In genomic region chr3:51916902-51917301, GRCm38 (mm10) we compare ENCODE assay signal across 9 mouse cellular contexts.
DNase-seq lines count a peak whose midpoint lies in the region; ATAC-seq and TF ChIP-seq lines count a peak whose summit lies in the region.
"Had no signal": no experiment of that assay in that cellular context is flagged by ENCODE, and none has a peak within 500 bp of the region (broad histone marks: within the 10 kb centered on the region; RNA-seq: fewer than 3 reads in every experiment).

No protein-coding gene starts in this region.

- 84% methylated on average over 4 of the region's 4 CpGs for WGBS in midbrain, embryonic 16.5 days
- WGBS in midbrain, embryonic 11.5 days = 82% methylated on average over 4 of the region's 4 CpGs
- 72% methylated on average over 4 of the region's 4 CpGs for WGBS in liver, embryonic 13.5 days (ENCODE audit: insufficient replicate concordance)
- WGBS in stomach, postnatal 0 days = 69% methylated on average over 4 of the region's 4 CpGs

- DNase-seq in kidney, adult 9 months = peak; percentile 17
- DNase-seq in kidney, postnatal 10 days = no peak
- DNase-seq in midbrain, embryonic 11.5 days (ENCODE audit: low spot score, missing footprints) = no peak
- DNase-seq in liver, embryonic 13.5 days = no peak
- DNase-seq in stomach, postnatal 0 days (ENCODE audit: low spot score) = peak; percentile 22
- DNase-seq: cerebellum, adult 8-10 months; forebrain, postnatal 0 days had no signal

- no peak for TF ChIP-seq EP300 in stomach, postnatal 0 days (optimal IDR thresholded peaks at IDR 0.05)

- H3K9ac ChIP-seq in midbrain, embryonic 16.5 days (ENCODE audit: low read depth, low read length) = no peak overlapping the region
- no peak overlapping the region for H3K9ac ChIP-seq in midbrain, embryonic 11.5 days (ENCODE audit: low read length)
- H3K9ac ChIP-seq in liver, embryonic 13.5 days = no peak overlapping the region
- no peak overlapping the region for H3K9ac ChIP-seq in stomach, postnatal 0 days (ENCODE audit: low read length)
- H3K9ac ChIP-seq: forebrain, postnatal 0 days had no signal

- no peaks in the 10 kb centered on the region for H3K9me3 ChIP-seq in midbrain, embryonic 16.5 days (replicated peaks; ENCODE audit: control insufficient read depth, low read length, poor library complexity, severe bottlenecking)
- peaks cover 3% of the 10 kb centered on the region; the same call in 1 of the 2 replicates for H3K9me3 ChIP-seq in midbrain, embryonic 11.5 days (ENCODE audit: control insufficient read depth, low read length)
- no peaks in the 10 kb centered on the region for H3K9me3 ChIP-seq in liver, embryonic 13.5 days (replicated peaks)
- H3K9me3 ChIP-seq in stomach, postnatal 0 days (ENCODE audit: control insufficient read depth, low read length) = no peaks in the 10 kb centered on the region

- no peak overlapping the region for H3K4me3 ChIP-seq in midbrain, embryonic 16.5 days (ENCODE audit: low read depth, low read length)
- H3K4me3 ChIP-seq in midbrain, embryonic 11.5 days (ENCODE audit: low read depth, low read length) = no peak overlapping the region
- H3K4me3 ChIP-seq in liver, embryonic 13.5 days (replicated peaks) = no peak overlapping the region
- H3K4me3 ChIP-seq in stomach, postnatal 0 days (ENCODE audit: low read depth, low read length) = no peak overlapping the region

- no peak overlapping the region for H3K27ac ChIP-seq in midbrain, embryonic 16.5 days (ENCODE audit: low read length)
- H3K27ac ChIP-seq in midbrain, embryonic 11.5 days (ENCODE audit: low read depth, low read length) = no peak overlapping the region
- peak overlapping the region; percentile 47 for H3K27ac ChIP-seq in liver, embryonic 13.5 days
- H3K27ac ChIP-seq in stomach, postnatal 0 days (replicated peaks) = peak overlapping the region; percentile 65

- H3K27me3 ChIP-seq in midbrain, embryonic 16.5 days (ENCODE audit: control insufficient read depth, insufficient read depth, low read depth, low read length) = no peaks in the 10 kb centered on the region
- no peaks in the 10 kb centered on the region for H3K27me3 ChIP-seq in midbrain, embryonic 11.5 days (ENCODE audit: control insufficient read depth, insufficient read depth, low read length)
- no peaks in the 10 kb centered on the region for H3K27me3 ChIP-seq in liver, embryonic 13.5 days
- no peaks in the 10 kb centered on the region for H3K27me3 ChIP-seq in stomach, postnatal 0 days (ENCODE audit: control insufficient read depth, insufficient read depth, low read length)

- peaks cover 15% of the 10 kb centered on the region for H3K4me1 ChIP-seq in midbrain, embryonic 16.5 days (ENCODE audit: control insufficient read depth, insufficient read depth, low read length)
- H3K4me1 ChIP-seq in midbrain, embryonic 11.5 days (ENCODE audit: control insufficient read depth, insufficient read depth, low read length) = peaks cover 11% of the 10 kb centered on the region
- H3K4me1 ChIP-seq in liver, embryonic 13.5 days (replicated peaks) = peaks cover 38% of the 10 kb centered on the region
- peaks cover 7% of the 10 kb centered on the region for H3K4me1 ChIP-seq in stomach, postnatal 0 days (replicated peaks; ENCODE audit: control insufficient read depth, insufficient read depth)

- no peaks in the 10 kb centered on the region for H3K36me3 ChIP-seq in midbrain, embryonic 16.5 days (ENCODE audit: control insufficient read depth, insufficient read depth, low read length)
- H3K36me3 ChIP-seq in midbrain, embryonic 11.5 days (ENCODE audit: control insufficient read depth, insufficient read depth, low read length) = no peaks in the 10 kb centered on the region
- H3K36me3 ChIP-seq in liver, embryonic 13.5 days = peaks cover 3% of the 10 kb centered on the region; the same call in 1 of the 2 replicates
- no peaks in the 10 kb centered on the region for H3K36me3 ChIP-seq in stomach, postnatal 0 days (ENCODE audit: control insufficient read depth, insufficient read depth, low read length)

- TF ChIP-seq CTCF in stomach, postnatal 0 days (IDR thresholded peaks at IDR 0.05; ENCODE audit: low read depth) = no peak

- no peak overlapping the region for H3K4me2 ChIP-seq in midbrain, embryonic 16.5 days (ENCODE audit: low read length)
- H3K4me2 ChIP-seq in midbrain, embryonic 11.5 days = no peak overlapping the region
- H3K4me2 ChIP-seq in liver, embryonic 13.5 days = peak overlapping the region; percentile 28; the same call in 1 of the 2 replicates
- peak overlapping the region; percentile 9 for H3K4me2 ChIP-seq in stomach, postnatal 0 days (replicated peaks; ENCODE audit: low read depth)

- peak; percentile 37; the same call in 1 of the 2 replicates for ATAC-seq in midbrain, embryonic 16.5 days
- no peak for ATAC-seq in midbrain, embryonic 11.5 days (ENCODE audit: low FRiP score)
- peak; percentile 26; the same call in 1 of the 2 replicates for ATAC-seq in liver, embryonic 13.5 days (ENCODE audit: low read depth)
- ATAC-seq in stomach, postnatal 0 days (ENCODE audit: low FRiP score, low TSS enrichment) = peak; percentile 46; the same call in 1 of the 2 replicates
- no peak for ATAC-seq in megakaryocyte-erythroid progenitor cell, adult 5-6 weeks (replicated peaks; ENCODE audit: low FRiP score, low TSS enrichment, poor library complexity, severe bottlenecking)

Comparison
In these comparisons a context has a peak if more than half of its experiments do, and no peak if none do; other contexts are left out.
1. DNase-seq: peak in kidney, adult 9 months (single experiment) and stomach, postnatal 0 days (single experiment); none in kidney, postnatal 10 days (single experiment), midbrain, embryonic 11.5 days (single experiment) and liver, embryonic 13.5 days (single experiment).
2. ATAC-seq: peak in midbrain, embryonic 16.5 days (single experiment), liver, embryonic 13.5 days (single experiment) and stomach, postnatal 0 days (single experiment); none in midbrain, embryonic 11.5 days (single experiment) and megakaryocyte-erythroid progenitor cell, adult 5-6 weeks (single experiment).
3. H3K27ac ChIP-seq: peak in liver, embryonic 13.5 days (single experiment) and stomach, postnatal 0 days (single experiment); none in midbrain, embryonic 16.5 days (single experiment) and midbrain, embryonic 11.5 days (single experiment).
4. H3K4me2 ChIP-seq: peak in liver, embryonic 13.5 days (single experiment) and stomach, postnatal 0 days (single experiment); none in midbrain, embryonic 16.5 days (single experiment) and midbrain, embryonic 11.5 days (single experiment).